Mouse (Mus musculus) myocyte (in vitro differentiated cells): ENCODE measurements around the gene Tmem11. TPM values are rescaled to one million over a fixed set of nuclear protein-coding genes. Genes with fewer than 3 reads are reported as not detected.
A peak's percentile ranks its signal among the peaks of the same experiment; 100 is the strongest.

ENCODE experiments used
- H3K27me3 ChIP-seq: one replicate; pipeline ENCODE4 v1.6.1; 2011; ENCODE audit not compliant: control insufficient read depth, insufficient read depth, insufficient read length
- H3K36me3 ChIP-seq: one replicate; pipeline ENCODE4 v1.6.1; 2011; ENCODE audit not compliant: control insufficient read depth, insufficient read depth
- H3K4me2 ChIP-seq: one replicate; pipeline ENCODE4 v1.6.1; 2011; ENCODE audit warnings: low read depth, control low read depth
- H3K4me3 ChIP-seq: one replicate; pipeline ENCODE4 v1.5.1; 2011; ENCODE audit warnings: mild to moderate bottlenecking, control low read depth, moderate library complexity
- H3K79me2 ChIP-seq: one replicate; pipeline ENCODE4 v1.6.1; 2011; ENCODE audit not compliant: control insufficient read depth, insufficient read depth
- H3ac ChIP-seq: one replicate; pipeline ENCODE4 v1.6.1; 2011; ENCODE audit not compliant: control insufficient read depth, insufficient read length
- CEBPB ChIP-seq: IDR thresholded peaks from 2 replicates; pipeline ENCODE4 v1.6.1; 2011; ENCODE audit warnings: mild to moderate bottlenecking, moderate library complexity; ENCODE audit not compliant: poor library complexity, insufficient read depth, severe bottlenecking
- E2F4 ChIP-seq: IDR thresholded peaks from one replicate; pipeline ENCODE4 v1.6.1; 2011; ENCODE audit warnings: mild to moderate bottlenecking, control low read depth, moderate library complexity; ENCODE audit not compliant: insufficient read depth
- MAX ChIP-seq: IDR thresholded peaks from one replicate; pipeline ENCODE4 v1.6.1; 2011; ENCODE audit warnings: low read depth, mild to moderate bottlenecking, control low read depth
- MYOD1 ChIP-seq, 3 experiments: IDR thresholded peaks; one replicate each; pipeline ENCODE4 v1.6.1; 2011; ENCODE audit warnings: control low read depth in 2 of 3, low read depth in 2 of 3, mild to moderate bottlenecking in 2 of 3, moderate library complexity in 1 of 3; ENCODE audit not compliant: insufficient read length in 2 of 3, control insufficient read depth in 1 of 3
- MYOG ChIP-seq, 3 experiments: IDR thresholded peaks; one replicate each; pipeline ENCODE4 v1.6.1; 2011; ENCODE audit warnings: control low read depth in 2 of 3, low read depth in 2 of 3, mild to moderate bottlenecking in 2 of 3; ENCODE audit not compliant: insufficient read length in 2 of 3, control insufficient read depth in 1 of 3, insufficient read depth in 1 of 3
- POLR2A ChIP-seq: IDR thresholded peaks from one replicate; pipeline ENCODE4 v1.6.1; 2011; ENCODE audit warnings: low read depth, mild to moderate bottlenecking, control low read depth, moderate library complexity; ENCODE audit not compliant: insufficient read length
- POLR2AphosphoS2 ChIP-seq: IDR thresholded peaks from one replicate; pipeline ENCODE4 v1.6.1; 2011; ENCODE audit warnings: low read depth, control low read depth; ENCODE audit not compliant: insufficient read length
- REST ChIP-seq: IDR thresholded peaks from one replicate; pipeline ENCODE4 v1.6.1; 2011; ENCODE audit warnings: mild to moderate bottlenecking, control low read depth, moderate library complexity; ENCODE audit not compliant: insufficient read depth, insufficient read length
- SRF ChIP-seq: IDR thresholded peaks from one replicate; pipeline ENCODE4 v1.6.1; 2011; ENCODE audit warnings: low read depth; ENCODE audit not compliant: control insufficient read depth, insufficient read length
- TCF12 ChIP-seq: IDR thresholded peaks from one replicate; pipeline ENCODE4 v1.6.1; 2011; ENCODE audit warnings: mild to moderate bottlenecking, control low read depth; ENCODE audit not compliant: poor library complexity, insufficient read depth, severe bottlenecking
- TCF3 ChIP-seq: IDR thresholded peaks from one replicate; pipeline ENCODE4 v1.6.1; 2011; ENCODE audit warnings: low read depth, control low read depth; ENCODE audit not compliant: insufficient read length
- USF1 ChIP-seq: IDR thresholded peaks from one replicate; pipeline ENCODE4 v1.6.1; 2011; ENCODE audit warnings: low read depth, mild to moderate bottlenecking, control low read depth, moderate library complexity
- polyA plus RNA-seq: library from polyadenylated mRNA; unstranded; fragments of >200 nt; fragmentation: generic; extraction: Trizol; gene quantifications from one replicate; pipeline ENCODE4 v1.2.1, GENCODE M21; 2012; ENCODE audit warnings: missing spikeins

Gene Tmem11
- polyA plus RNA-seq = 68.7 TPM

GRCm38 (mm10) chr11:60878675-60879294 is at the start of gene Tmem11:
TSS of gene Tmem11 (minus strand) at chr11:60879272.
- H3K79me2 ChIP-seq = peaks cover 44% of the 10 kb centered on the region
- H3K4me2 ChIP-seq = peak within 1 kb of the TSS; percentile 80
- peak within 1 kb of the TSS; percentile 38 for H3K4me3 ChIP-seq
- H3K36me3 ChIP-seq = no peaks in the 10 kb centered on the region
- peak within 1 kb of the TSS; percentile 65 for H3ac ChIP-seq
- TF ChIP-seq MYOG (IDR thresholded peaks at IDR 0.05; ENCODE audit: control insufficient read depth in 1 of 3, insufficient read depth in 1 of 3, insufficient read length in 2 of 3, low read depth in 2 of 3) = peak in 1 of 3 experiments; percentile 1
- TF ChIP-seq REST = no peak
- peak; percentile 78 for TF ChIP-seq POLR2A
- no peak for TF ChIP-seq MAX
- no peak for TF ChIP-seq E2F4
- peak; percentile 49 for TF ChIP-seq SRF
- no peak for TF ChIP-seq USF1
- peak; percentile 76 for TF ChIP-seq POLR2AphosphoS2
- H3K27me3 ChIP-seq = no peaks in the 10 kb centered on the region

- Histone ChIP-seq H3K79me2 (peaks cover 3% of the 10 kb centered on the region), H3K36me3 (no peaks in the 10 kb centered on the region), H3K27me3 (no peaks in the 10 kb centered on the region), H3K4me2 (peak overlapping the region; percentile 70), H3ac (no peak overlapping the region), H3K4me3 (peak overlapping the region; percentile 0)
- TF ChIP-seq USF1 (peak; percentile 91), CEBPB (no peak), TCF3 (no peak)
These were observed 48.2 kb upstream of the Tmem11 start for GRCm38 (mm10) chr11:60927264-60927663.

GRCm38 (mm10) chr11:60924981-60925380 is 45.9 kb upstream of the Tmem11 start:
- no peaks in the 10 kb centered on the region for H3K79me2 ChIP-seq
- H3K27me3 ChIP-seq = no peaks in the 10 kb centered on the region
- TF ChIP-seq TCF12 (no peak), MYOG (IDR thresholded peaks at IDR 0.05; ENCODE audit: control insufficient read depth in 1 of 3, insufficient read depth in 1 of 3, insufficient read length in 2 of 3, low read depth in 2 of 3) (no peak), POLR2A (no peak), MYOD1 (IDR thresholded peaks at IDR 0.05; ENCODE audit: control insufficient read depth in 1 of 3, insufficient read length in 2 of 3, low read depth in 2 of 3) (no peak), CEBPB (no peak), USF1 (no peak)
- H3K36me3 ChIP-seq = peaks cover 4% of the 10 kb centered on the region
- no peak overlapping the region for H3ac ChIP-seq
- H3K4me3 ChIP-seq = no peak overlapping the region
- no peak overlapping the region for H3K4me2 ChIP-seq

GRCm38 (mm10) chr11:60924498-60924897 is 45.4 kb upstream of the Tmem11 start:
- Histone ChIP-seq H3K4me2 (no peak overlapping the region), H3K79me2 (no peaks in the 10 kb centered on the region), H3K36me3 (peaks cover 4% of the 10 kb centered on the region), H3ac (no peak overlapping the region), H3K4me3 (no peak overlapping the region), H3K27me3 (no peaks in the 10 kb centered on the region)
- TF ChIP-seq MYOG (IDR thresholded peaks at IDR 0.05; ENCODE audit: control insufficient read depth in 1 of 3, insufficient read depth in 1 of 3, insufficient read length in 2 of 3, low read depth in 2 of 3) (no peak), USF1 (no peak), POLR2AphosphoS2 (no peak), POLR2A (no peak), TCF12 (no peak), MAX (no peak), CEBPB (no peak), REST (no peak)

- Histone ChIP-seq H3K27me3 (no peaks in the 10 kb centered on the region), H3K4me2 (no peak overlapping the region), H3K36me3 (peaks cover 4% of the 10 kb centered on the region), H3K79me2 (no peaks in the 10 kb centered on the region), H3K4me3 (no peak overlapping the region), H3ac (no peak overlapping the region)
- TF ChIP-seq POLR2AphosphoS2 (no peak), MYOD1 (IDR thresholded peaks at IDR 0.05; ENCODE audit: control insufficient read depth in 1 of 3, insufficient read length in 2 of 3, low read depth in 2 of 3) (no peak), MAX (no peak), SRF (no peak), MYOG (IDR thresholded peaks at IDR 0.05; ENCODE audit: control insufficient read depth in 1 of 3, insufficient read depth in 1 of 3, insufficient read length in 2 of 3, low read depth in 2 of 3) (no peak), TCF3 (no peak), TCF12 (no peak), REST (no peak), POLR2A (no peak), CEBPB (no peak), USF1 (no peak), E2F4 (no peak)
These were observed 43.9 kb upstream of the Tmem11 start for GRCm38 (mm10) chr11:60922964-60923363.
